ENCODE assay signal across 24 mouse cellular contexts in the genomic region with DNA sequence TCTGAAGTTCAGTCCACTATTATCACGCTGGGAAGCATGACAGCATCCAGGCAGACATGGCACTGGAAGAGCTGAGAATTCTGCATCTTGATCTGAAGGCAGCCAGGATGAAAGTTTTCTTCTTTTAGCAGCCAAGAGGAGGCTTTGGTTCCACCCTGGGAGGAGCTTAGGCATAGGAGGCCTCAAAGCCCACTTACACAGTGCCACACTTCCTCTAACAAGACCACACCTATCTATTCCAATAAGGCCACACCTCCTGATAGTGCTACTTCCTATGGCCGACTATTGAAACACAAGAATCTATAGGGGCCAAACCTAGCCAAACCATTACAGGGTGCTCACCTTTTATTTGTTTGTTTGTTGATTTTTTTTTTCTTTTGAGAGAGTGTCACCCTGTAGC. TPM values are rescaled to one million over a fixed set of nuclear protein-coding genes. Genes with fewer than 3 reads are reported as not detected.
DNase-seq lines count a peak whose midpoint lies in the region; ATAC-seq and TF ChIP-seq lines count a peak whose summit lies in the region.
"Had no signal": no experiment of that assay in that cellular context is flagged by ENCODE, and none has a peak within 500 bp of the region (broad histone marks: within the 10 kb centered on the region; RNA-seq: fewer than 3 reads in every experiment).

No protein-coding gene starts in this region.

- no peak overlapping the region for H3K9ac ChIP-seq in stomach, postnatal 0 days (ENCODE audit: low read length)
- H3K9ac ChIP-seq: embryonic facial prominence, embryonic 12.5 days; forebrain, embryonic 15.5 days; heart, embryonic 15.5 days; hindbrain, embryonic 13.5 days; intestine, embryonic 15.5 days had no signal

- no peak for ATAC-seq in CD4-positive, CD25-positive, alpha-beta regulatory T cell, adult 4 months
- ATAC-seq in megakaryocyte, adult 5-6 weeks (ENCODE audit: poor library complexity, severe bottlenecking): peak; percentile 34; the same call in 1 of the 2 replicates
- ATAC-seq in stomach, postnatal 0 days (ENCODE audit: low FRiP score, low TSS enrichment): peak; percentile 38; the same call in 1 of the 2 replicates
- ATAC-seq: forebrain, embryonic 15.5 days; hindbrain, postnatal 0 days; intestine, embryonic 15.5 days; Patski had no signal

- H3K4me1 ChIP-seq in bone marrow macrophage, adult 2 months (ENCODE audit: control insufficient read depth, insufficient read depth, low read length): peaks cover 18% of the 10 kb centered on the region
- H3K4me1 ChIP-seq in stomach, postnatal 0 days (replicated peaks; ENCODE audit: control insufficient read depth, insufficient read depth): no peaks in the 10 kb centered on the region
- peaks cover 21% of the 10 kb centered on the region for H3K4me1 ChIP-seq in heart, embryonic 10.5 days

- no peaks in the 10 kb centered on the region for H3K36me3 ChIP-seq in stomach, postnatal 0 days (ENCODE audit: control insufficient read depth, insufficient read depth, low read length)
- no peaks in the 10 kb centered on the region for H3K36me3 ChIP-seq in heart, embryonic 10.5 days
- H3K36me3 ChIP-seq: embryonic facial prominence, embryonic 12.5 days; forebrain, embryonic 15.5 days; heart, embryonic 15.5 days; hindbrain, embryonic 13.5 days; intestine, embryonic 15.5 days had no signal

- no peak for TF ChIP-seq POLR2A in bone marrow macrophage, adult 2 months (IDR thresholded peaks at IDR 0.05; ENCODE audit: borderline replicate concordance, low read depth, low read length)

- DNase-seq in CD4-positive, CD25-positive, alpha-beta regulatory T cell, adult 2 months (ENCODE audit: low read depth, low spot score): peak; percentile 12
- DNase-seq in stomach, postnatal 0 days (ENCODE audit: low spot score): no peak
- no peak for DNase-seq in cerebellum, postnatal 4 days (ENCODE audit: low spot score in 2 of 2)
- DNase-seq in urinary bladder, postnatal 4 days (ENCODE audit: low spot score in 2 of 2): no peak
- DNase-seq in heart, embryonic 10.5 days (ENCODE audit: low spot score): no peak
- DNase-seq: adrenal gland, postnatal 10 days; cerebellum, adult 2 months; cerebellum, postnatal 10 days; gastrocnemius, adult 2 months; gastrocnemius, postnatal 36 days; heart, adult 18-20 months; heart, postnatal 14 days; kidney, adult 18-20 months had no signal

- no peak overlapping the region for H3K4me2 ChIP-seq in stomach, postnatal 0 days (replicated peaks; ENCODE audit: low read depth)
- H3K4me2 ChIP-seq: embryonic facial prominence, embryonic 12.5 days; forebrain, embryonic 15.5 days; heart, embryonic 11.5 days; heart, embryonic 15.5 days; hindbrain, embryonic 13.5 days; intestine, embryonic 15.5 days had no signal

- H3K27me3 ChIP-seq in stomach, postnatal 0 days (ENCODE audit: control insufficient read depth, insufficient read depth, low read length): no peaks in the 10 kb centered on the region
- H3K27me3 ChIP-seq in heart, embryonic 10.5 days (ENCODE audit: insufficient read depth, poor library complexity, severe bottlenecking): no peaks in the 10 kb centered on the region
- H3K27me3 ChIP-seq: embryonic facial prominence, embryonic 12.5 days; forebrain, embryonic 15.5 days; heart, embryonic 15.5 days; intestine, embryonic 15.5 days; Patski had no signal

- H3K27ac ChIP-seq in bone marrow macrophage, adult 2 months (ENCODE audit: insufficient read depth, low read depth, low read length): peak overlapping the region; percentile 8; the same call in 1 of the 2 replicates
- H3K27ac ChIP-seq in stomach, postnatal 0 days (replicated peaks): no peak overlapping the region
- H3K27ac ChIP-seq in heart, embryonic 10.5 days: no peak overlapping the region
- H3K27ac ChIP-seq: embryonic facial prominence, embryonic 12.5 days; forebrain, embryonic 15.5 days; gastrocnemius, adult 2 months; heart, embryonic 15.5 days; hindbrain, embryonic 13.5 days; hindbrain, postnatal 0 days; intestine, embryonic 15.5 days had no signal

- H3K4me3 ChIP-seq in bone marrow macrophage, adult 2 months (ENCODE audit: insufficient read depth, low read length): no peak overlapping the region
- no peak overlapping the region for H3K4me3 ChIP-seq in stomach, postnatal 0 days (ENCODE audit: low read depth, low read length)
- H3K4me3 ChIP-seq in heart, embryonic 10.5 days: no peak overlapping the region
- H3K4me3 ChIP-seq: embryonic facial prominence, embryonic 12.5 days; forebrain, embryonic 15.5 days; gastrocnemius, adult 2 months; heart, embryonic 15.5 days; hindbrain, embryonic 13.5 days; intestine, embryonic 15.5 days had no signal

- TF ChIP-seq CTCF in bone marrow macrophage, adult 2 months (IDR thresholded peaks at IDR 0.05; ENCODE audit: low read depth, low read length): no peak
- TF ChIP-seq CTCF in stomach, postnatal 0 days (IDR thresholded peaks at IDR 0.05; ENCODE audit: low read depth): no peak

- TF ChIP-seq EP300 in stomach, postnatal 0 days (optimal IDR thresholded peaks at IDR 0.05): no peak

- WGBS in stomach, postnatal 0 days: 72% methylated on average over 2 of the region's 2 CpGs
- 73% methylated on average over 2 of the region's 2 CpGs for WGBS in heart, embryonic 10.5 days

- H3K9me3 ChIP-seq in stomach, postnatal 0 days (ENCODE audit: control insufficient read depth, low read length): no peaks in the 10 kb centered on the region
- H3K9me3 ChIP-seq in heart, embryonic 10.5 days: no peaks in the 10 kb centered on the region
- H3K9me3 ChIP-seq: embryonic facial prominence, embryonic 12.5 days; forebrain, embryonic 15.5 days; heart, embryonic 15.5 days; hindbrain, embryonic 13.5 days; intestine, embryonic 15.5 days had no signal

RNA-seq across cellular contexts. Expression of gene Pygb, which starts 3.7 kb away (rescaled TPM):
- polyA plus RNA-seq in CD4-positive, CD25-positive, alpha-beta regulatory T cell, adult 4 months (2017; shearing (Covaris generic)): 10 to 100 TPM; 34.4 to 85.4 TPM
- polyA plus RNA-seq in bone marrow macrophage, adult 2 months (2012; ENCODE audit: insufficient read depth, insufficient read length, missing spikeins): 24.3 and 33.9 TPM in 2 replicates
- 8.3 and 8.5 TPM in 2 replicates for total RNA-seq in megakaryocyte, adult 5-6 weeks (2015)
- total RNA-seq in megakaryocyte, adult 5-6 weeks (2017): 26.0 and 35.4 TPM in 2 replicates
- 109 and 115 TPM in 2 replicates for polyA plus RNA-seq in stomach, postnatal 0 days (2015; fragmentation: Nextera tagmentation; extraction: Ambion mirVana)
- 112 and 182 TPM in 2 replicates for polyA plus RNA-seq in heart, embryonic 10.5 days (2016; fragmentation: Nextera tagmentation; extraction: Ambion mirVana)

RNA-seq across cellular contexts. Expression of gene Entpd6, which starts 34.0 kb away (rescaled TPM):
- polyA plus RNA-seq in CD4-positive, CD25-positive, alpha-beta regulatory T cell, adult 4 months (2017; shearing (Covaris generic)): 10 to 100 TPM; 30.1 to 49.1 TPM
- polyA plus RNA-seq in bone marrow macrophage, adult 2 months (2012; ENCODE audit: insufficient read depth, insufficient read length, missing spikeins): 7.2 and 8.2 TPM in 2 replicates
- total RNA-seq in megakaryocyte, adult 5-6 weeks (2015): 4.9 and 5.6 TPM in 2 replicates
- total RNA-seq in megakaryocyte, adult 5-6 weeks (2017): 8.3 and 10.6 TPM in 2 replicates
- polyA plus RNA-seq in stomach, postnatal 0 days (2015; fragmentation: Nextera tagmentation; extraction: Ambion mirVana): 23.5 and 24.2 TPM in 2 replicates
- polyA plus RNA-seq in heart, embryonic 10.5 days (2016; fragmentation: Nextera tagmentation; extraction: Ambion mirVana): 28.9 and 29.5 TPM in 2 replicates
